Mouse (Mus musculus) B cell, adult 62 days (primary cell): ENCODE measurements around the gene Pkp4. TPM values are rescaled to one million over a fixed set of nuclear protein-coding genes. Genes with fewer than 3 reads are reported as not detected.

ENCODE experiments used
- total RNA-seq: library from RNA; stranded (reverse); gene quantifications from 4 replicates; pipeline ENCODE4 v1.2.4, GENCODE M21; 2023

Pkp4 gene
- total RNA-seq, result 1.7 to 5.1 TPM (median 3.4 TPM) in 4 replicates

DNA sequence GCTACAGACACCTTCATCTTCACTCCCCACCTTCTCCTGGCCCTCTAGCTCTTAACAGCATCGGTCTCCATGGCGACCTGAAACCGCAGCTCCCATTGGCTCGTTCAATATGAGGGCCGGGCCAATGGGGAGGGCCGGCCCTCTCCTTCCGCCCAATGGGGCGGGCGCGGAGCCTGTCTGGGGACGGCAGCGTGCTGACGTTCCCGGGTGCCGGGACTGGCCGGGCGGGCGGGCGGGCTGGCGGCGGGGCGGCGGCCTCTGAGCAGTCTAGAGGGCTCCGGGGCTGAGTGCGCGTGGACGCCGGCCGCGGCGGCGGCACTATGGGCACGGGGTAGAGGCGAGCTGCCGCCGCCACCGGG lies at the start of gene Pkp4, which contains the start of gene Ccdc148:
Gene Pkp4 (plus strand): TSS at position 246 of the 359 bp plus-strand sequence.
Gene Ccdc148 (minus strand): TSS at position 79 of the 359 bp plus-strand sequence.

Other genes starting within 250 kb of the Pkp4 start
- 0.15 to 0.28 TPM (median 0.20 TPM) in 3 of 4 replicates, not detected in the other for gene Ccdc148, start 167 bp upstream of the Pkp4 start, total RNA-seq